Comparison of ENCODE assay signal across 20 mouse cellular contexts in genomic region chr11:106430392-106430791, GRCm38 (mm10). TPM values are rescaled to one million over a fixed set of nuclear protein-coding genes. Genes with fewer than 3 reads are reported as not detected.
DNase-seq lines count a peak whose midpoint lies in the region; ATAC-seq and TF ChIP-seq lines count a peak whose summit lies in the region.
"Had no signal": no experiment of that assay in that cellular context is flagged by ENCODE, and none has a peak within 500 bp of the region (broad histone marks: within the 10 kb centered on the region; RNA-seq: fewer than 3 reads in every experiment).

No protein-coding gene starts in this region.

- H3K9ac ChIP-seq in hindbrain, embryonic 14.5 days: no peak overlapping the region
- H3K9ac ChIP-seq in intestine, postnatal 0 days (ENCODE audit: low read depth, low read length): no peak overlapping the region
- H3K9ac ChIP-seq: forebrain, embryonic 13.5 days; heart, embryonic 15.5 days; liver, embryonic 14.5 days had no signal

- peak; percentile 77 for ATAC-seq in activated CD4-positive, CD25-positive, alpha-beta regulatory T cell, adult 4 months
- no peak for ATAC-seq in hindbrain, embryonic 14.5 days (ENCODE audit: low FRiP score)
- ATAC-seq in intestine, postnatal 0 days: no peak
- ATAC-seq: forebrain, embryonic 13.5 days had no signal

- no peak overlapping the region for H3K4me2 ChIP-seq in hindbrain, embryonic 14.5 days (replicated peaks)
- no peak overlapping the region for H3K4me2 ChIP-seq in intestine, postnatal 0 days (replicated peaks; ENCODE audit: low read depth)
- H3K4me2 ChIP-seq: forebrain, embryonic 13.5 days; heart, embryonic 15.5 days; midbrain, embryonic 11.5 days had no signal

- H3K9me3 ChIP-seq in hindbrain, embryonic 14.5 days (ENCODE audit: control insufficient read depth, low read length): no peaks in the 10 kb centered on the region
- no peaks in the 10 kb centered on the region for H3K9me3 ChIP-seq in intestine, postnatal 0 days (ENCODE audit: control insufficient read depth)
- H3K9me3 ChIP-seq: forebrain, embryonic 13.5 days; heart, embryonic 15.5 days had no signal

- TF ChIP-seq CTCF in intestine, postnatal 0 days (IDR thresholded peaks at IDR 0.05; ENCODE audit: low read depth): no peak

- 93% methylated on average over 5 of the region's 5 CpGs for WGBS in hindbrain, embryonic 14.5 days
- 86% methylated on average over 5 of the region's 5 CpGs for WGBS in intestine, postnatal 0 days

- H3K4me3 ChIP-seq in hindbrain, embryonic 14.5 days (replicated peaks; ENCODE audit: low read length): no peak overlapping the region
- no peak overlapping the region for H3K4me3 ChIP-seq in intestine, postnatal 0 days (ENCODE audit: low read depth, low read length)
- H3K4me3 ChIP-seq: forebrain, embryonic 13.5 days; heart, adult 2 months; heart, embryonic 15.5 days; left cerebral cortex, adult 2 months had no signal

- H3K27me3 ChIP-seq in hindbrain, embryonic 14.5 days (ENCODE audit: control insufficient read depth, insufficient read depth, low read length): no peaks in the 10 kb centered on the region
- no peaks in the 10 kb centered on the region for H3K27me3 ChIP-seq in intestine, postnatal 0 days (replicated peaks; ENCODE audit: control insufficient read depth, insufficient read depth, low read length)
- H3K27me3 ChIP-seq: forebrain, embryonic 13.5 days; heart, embryonic 15.5 days had no signal

- peaks cover 22% of the 10 kb centered on the region for H3K36me3 ChIP-seq in hindbrain, embryonic 14.5 days (replicated peaks; ENCODE audit: control insufficient read depth, insufficient read depth)
- no peaks in the 10 kb centered on the region; the same call in none of the 2 replicates for H3K36me3 ChIP-seq in intestine, postnatal 0 days (ENCODE audit: control insufficient read depth, insufficient read depth)

- no peak overlapping the region for H3K27ac ChIP-seq in hindbrain, embryonic 14.5 days
- H3K27ac ChIP-seq in intestine, postnatal 0 days (ENCODE audit: low read depth, low read length): no peak overlapping the region
- H3K27ac ChIP-seq: forebrain, embryonic 13.5 days; heart, embryonic 15.5 days; left cerebral cortex, adult 2 months; liver, embryonic 14.5 days had no signal

- H3K4me1 ChIP-seq in hindbrain, embryonic 14.5 days (replicated peaks; ENCODE audit: control insufficient read depth, insufficient read depth, low read length): no peaks in the 10 kb centered on the region
- no peaks in the 10 kb centered on the region for H3K4me1 ChIP-seq in intestine, postnatal 0 days (replicated peaks; ENCODE audit: control insufficient read depth, insufficient read depth, low read length)
- H3K4me1 ChIP-seq: forebrain, embryonic 13.5 days had no signal

- peak; percentile 32 for DNase-seq in lung, postnatal 36 days
- no peak for DNase-seq in lung, postnatal 10 days
- DNase-seq in thymus, postnatal 0 days (ENCODE audit: low spot score): peak; percentile 72
- no peak for DNase-seq in hindbrain, embryonic 14.5 days (ENCODE audit: low spot score)
- no peak for DNase-seq in ovary, postnatal 36 days (ENCODE audit: low spot score)
- DNase-seq: adrenal gland, adult 2 months; cerebellum, adult 9-10 months; gastrocnemius, postnatal 25 days; heart, adult 2 months; kidney, postnatal 36 days; layer of hippocampus, adult 9-11 months; lung, postnatal 14 days had no signal

RNA-seq across cellular contexts. Expression of gene Icam2, which starts 42.5 kb away (rescaled TPM):
- 100 to 1,000 TPM in 1 of 2 experiments, 10 to 100 TPM in 1; 94.3 to 114 TPM for polyA plus RNA-seq in activated CD4-positive, CD25-positive, alpha-beta regulatory T cell, adult 4 months (2017; shearing (Covaris generic))
- 123 and 124 TPM in 2 replicates for polyA plus RNA-seq in thymus, postnatal 0 days (2015; fragmentation: Nextera tagmentation; extraction: Ambion mirVana)
- 13.6 and 18.6 TPM in 2 replicates for polyA plus RNA-seq in hindbrain, embryonic 14.5 days (2014; fragmentation: Nextera tagmentation; extraction: Ambion mirVana)
- polyA plus RNA-seq in intestine, postnatal 0 days (2015; fragmentation: Nextera tagmentation; extraction: Ambion mirVana): 14.2 and 15.4 TPM in 2 replicates
- polyA plus RNA-seq: C2C12 had no signal

RNA-seq across cellular contexts. Expression of gene Ern1, which starts 57.3 kb away (rescaled TPM):
- polyA plus RNA-seq in activated CD4-positive, CD25-positive, alpha-beta regulatory T cell, adult 4 months (2017; shearing (Covaris generic)): 1 to 10 TPM; 1.9 to 2.4 TPM
- 2.4 and 3.6 TPM in 2 replicates for polyA plus RNA-seq in thymus, postnatal 0 days (2015; fragmentation: Nextera tagmentation; extraction: Ambion mirVana)
- 5.0 and 7.2 TPM in 2 replicates for polyA plus RNA-seq in hindbrain, embryonic 14.5 days (2014; fragmentation: Nextera tagmentation; extraction: Ambion mirVana)
- polyA plus RNA-seq in intestine, postnatal 0 days (2015; fragmentation: Nextera tagmentation; extraction: Ambion mirVana): 1.6 and 2.9 TPM in 2 replicates

Comparison
In these comparisons a context has a peak if more than half of its experiments do, and no peak if none do; other contexts are left out.
1. DNase-seq: peak in lung, postnatal 36 days (single experiment) and thymus, postnatal 0 days (single experiment); none in lung, postnatal 10 days (single experiment), hindbrain, embryonic 14.5 days (single experiment) and ovary, postnatal 36 days (single experiment).